Mouse (Mus musculus): ENCODE results near the gene Sgms1. TPM values are rescaled to one million over a fixed set of nuclear protein-coding genes. Genes with fewer than 3 reads are reported as not detected.
"Not testable (repeated sequence)": the region's sequence is repeated elsewhere in the genome, so short reads cannot be mapped to it uniquely, and the experiment has no call there.

Sgms1 gene
- total RNA-seq, 2 experiments from 2014 or later: 84.4 to 112 TPM

DNA sequence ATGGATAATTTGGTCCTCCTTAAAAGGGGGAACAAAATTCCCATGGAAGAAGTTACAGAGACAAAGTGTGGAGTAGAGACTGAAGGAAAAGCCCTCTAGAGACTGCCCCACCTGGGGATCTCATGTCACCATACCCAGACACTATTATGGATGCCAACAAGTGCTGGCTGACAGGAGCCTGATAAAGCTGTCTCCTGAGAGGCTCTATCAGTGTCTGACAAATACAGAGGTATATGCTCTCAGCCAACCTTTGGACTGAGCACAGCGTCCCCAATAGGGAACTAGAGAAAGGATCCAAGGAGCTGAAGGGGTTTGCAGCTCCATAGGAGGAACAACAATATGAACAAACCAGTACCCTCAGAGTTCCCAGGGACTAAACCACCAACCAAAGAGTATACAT, 304.7 kb downstream of the Sgms1 start:
- not testable (repeated sequence) for ATAC-seq (replicated peaks; ENCODE audit: low FRiP score, poor library complexity, severe bottlenecking)

Other genes with a start within 250 kb of the Sgms1 start
- 50.4 and 59.9 TPM in 2 replicates for gene Rpl9-ps6, start 76.9 kb upstream of the Sgms1 start, total RNA-seq (2015; ENCODE audit: low replicate concordance)
- gene Rpl9-ps6, start 76.9 kb upstream of the Sgms1 start, total RNA-seq (2017; ENCODE audit: low replicate concordance): 10.4 and 14.2 TPM in 2 replicates
- gene Minpp1, start 96.1 kb upstream of the Sgms1 start, total RNA-seq (2015; ENCODE audit: low replicate concordance): 29.3 and 34.2 TPM in 2 replicates
- 26.8 and 35.7 TPM in 2 replicates for gene Minpp1, start 96.1 kb upstream of the Sgms1 start, total RNA-seq (2017; ENCODE audit: low replicate concordance)
- gene Papss2, start 206.1 kb upstream of the Sgms1 start, total RNA-seq (2015; ENCODE audit: low replicate concordance): 2.9 and 9.8 TPM in 2 replicates
- 2.0 and 3.1 TPM in 2 replicates for gene Papss2, start 206.1 kb upstream of the Sgms1 start, total RNA-seq (2017; ENCODE audit: low replicate concordance)

Measured in erythroblast, adult 5-6 weeks (primary cell).